Mouse (Mus musculus): ENCODE measurements around the gene Alg3. TPM values are rescaled to one million over a fixed set of nuclear protein-coding genes. Genes with fewer than 3 reads are reported as not detected.

Gene Alg3
- total RNA-seq, 2 experiments from 2014 or later: 11.3 to 11.8 TPM

- DNase-seq: peak; percentile 43 to 45
- intact Hi-C loops (cut with DNase I): loop anchor here (5.0 kb wide), 1 partner anchor 122 kb away; the partner anchor contains the start of gene Eif2b5
Observed at GRCm38 (mm10) chr16:20619541-20620398, 8.2 kb upstream of the Alg3 start.

GRCm38 (mm10) chr16:20610501-20611356, 806 bp downstream of the Alg3 start:
- intact Hi-C loops (cut with DNase I): loop anchor here (5.0 kb wide), 3 partner anchors 42 to 93 kb away; partner anchors contain the start of genes Ap2m1, Dvl3 and Psmd2
- peak; percentile 87 to 88 for DNase-seq

- no peak for DNase-seq
- intact Hi-C loops (cut with DNase I): no loop called here
Observed at GRCm38 (mm10) chr16:20604705-20605104, 6.8 kb downstream of the Alg3 start.

- intact Hi-C loops (cut with DNase I): no loop called here
Observed at GRCm38 (mm10) chr16:20600511-20600910, 11.0 kb downstream of the Alg3 start.

GRCm38 (mm10) chr16:20596687-20597441, 14.7 kb downstream of the Alg3 start:
- DNase-seq: no peak
- intact Hi-C loops (cut with DNase I): no loop called here

More at GRCm38 (mm10) chr16:20600511-20600910, 11.0 kb downstream of the Alg3 start:
- DNase-seq: no peak

- intact Hi-C loops (cut with DNase I): no loop called here
- DNase-seq: no peak
Observed at GRCm38 (mm10) chr16:20595737-20596136, 15.8 kb downstream of the Alg3 start.

GRCm38 (mm10) chr16:20595060-20595673, 16.4 kb downstream of the Alg3 start:
- no peak for DNase-seq

GRCm38 (mm10) chr16:20591076-20591705, 20.3 kb downstream of the Alg3 start:
- intact Hi-C loops (cut with DNase I): no loop called here

More at GRCm38 (mm10) chr16:20595060-20595673, 16.4 kb downstream of the Alg3 start:
- intact Hi-C loops (cut with DNase I): no loop called here

GRCm38 (mm10) chr16:20590680-20591038, 20.9 kb downstream of the Alg3 start:
- DNase-seq: no peak

More at GRCm38 (mm10) chr16:20591076-20591705, 20.3 kb downstream of the Alg3 start:
- peak in 1 of 2 experiments; percentile 11 for DNase-seq

GRCm38 (mm10) chr16:20589939-20590679, 21.4 kb downstream of the Alg3 start:
- DNase-seq: peak; percentile 10 to 16

More at GRCm38 (mm10) chr16:20590680-20591038, 20.9 kb downstream of the Alg3 start:
- intact Hi-C loops (cut with DNase I): no loop called here

GRCm38 (mm10) chr16:20589366-20589938, 22.1 kb downstream of the Alg3 start, which contains the start of gene Vwa5b2:
Gene Vwa5b2 (plus strand): TSS chr16:20589471.
- no peak for DNase-seq
- intact Hi-C loops (cut with DNase I): loop anchor here (5.0 kb wide), 1 partner anchor 53 kb away; no protein-coding TSS in a partner anchor

More at GRCm38 (mm10) chr16:20589939-20590679, 21.4 kb downstream of the Alg3 start:
- intact Hi-C loops (cut with DNase I): loop anchor here (5.0 kb wide), 1 partner anchor 52 kb away; no protein-coding TSS in a partner anchor

GRCm38 (mm10) chr16:20565075-20565474, 46.5 kb downstream of the Alg3 start:
- DNase-seq: no peak
- intact Hi-C loops (cut with DNase I): no loop called here

- intact Hi-C loops (cut with DNase I): no loop called here
- no peak for DNase-seq
Observed at GRCm38 (mm10) chr16:20557381-20557780, 54.2 kb downstream of the Alg3 start.

Small RNA genes lying within 50 kb of the gene (microRNA-seq; reads per million reads assigned to microRNA genes)
- gene Mir1224: 0 to 0.35 reads per million in 2 experiments

Other genes starting within 250 kb of the Alg3 start
- gene Abcc5, start 185.3 kb downstream of the Alg3 start, total RNA-seq (2021): 10 to 100 TPM; 48.1 to 53.5 TPM
- 10 to 100 TPM; 52.7 to 54.2 TPM for gene Eif2b5, start 112.9 kb downstream of the Alg3 start, total RNA-seq (2021)
- 10 to 100 TPM; 60.7 to 61.7 TPM for gene Dvl3, start 94.8 kb downstream of the Alg3 start, total RNA-seq (2021)
- gene Ap2m1, start 76.3 kb downstream of the Alg3 start, total RNA-seq (2021): 100 to 1,000 TPM; 253 to 284 TPM
- 10 to 100 TPM; 62.9 to 66.2 TPM for gene Abcf3, start 63.2 kb downstream of the Alg3 start, total RNA-seq (2021)
- 1 to 10 TPM in 1 of 2 experiments, under 1 TPM in 1; 0.30 to 1.0 TPM for gene Vwa5b2, start 22.3 kb downstream of the Alg3 start, total RNA-seq (2021)
- 1 to 10 TPM; 5.1 to 5.3 TPM for gene Eef1akmt4, start 142 bp downstream of the Alg3 start, total RNA-seq (2021)
- gene Gm49333, start 125 bp downstream of the Alg3 start, total RNA-seq (2021): under 1 TPM in 1 of 2 experiments, not detected in 1; 0.20 TPM
- 1 to 10 TPM; 1.3 to 1.6 TPM for gene Camk2n2, start 9.6 kb upstream of the Alg3 start, total RNA-seq (2021)
- gene Ece2, start 18.1 kb upstream of the Alg3 start, total RNA-seq (2021): under 1 TPM; 0.62 TPM
- 100 to 1,000 TPM; 195 TPM for gene Psmd2, start 39.9 kb upstream of the Alg3 start, total RNA-seq (2021)
- 100 to 1,000 TPM; 353 to 356 TPM for gene Eif4g1, start 56.6 kb upstream of the Alg3 start, total RNA-seq (2021)
- gene Fam131a, start 81.5 kb upstream of the Alg3 start, total RNA-seq (2021): 10 to 100 TPM; 16.0 to 18.9 TPM
- gene Polr2h, start 105.9 kb upstream of the Alg3 start, total RNA-seq (2021): 10 to 100 TPM; 12.5 to 13.2 TPM
- gene Clcn2, start 106.0 kb upstream of the Alg3 start, total RNA-seq (2021): 1 to 10 TPM; 3.3 to 3.5 TPM
- gene Chrd, start 121.4 kb upstream of the Alg3 start, total RNA-seq (2021): 1 to 10 TPM; 1.4 to 3.4 TPM
- gene Thpo, start 122.8 kb upstream of the Alg3 start, total RNA-seq (2021): not detected